Mouse (Mus musculus): ENCODE results near the gene Scamp3. TPM values are rescaled to one million over a fixed set of nuclear protein-coding genes. Genes with fewer than 3 reads are reported as not detected.

The Scamp3 gene
- total and polyA plus RNA-seq, 3 experiments, result 4.5 to 72.7 (median 12.5) TPM

DNA sequence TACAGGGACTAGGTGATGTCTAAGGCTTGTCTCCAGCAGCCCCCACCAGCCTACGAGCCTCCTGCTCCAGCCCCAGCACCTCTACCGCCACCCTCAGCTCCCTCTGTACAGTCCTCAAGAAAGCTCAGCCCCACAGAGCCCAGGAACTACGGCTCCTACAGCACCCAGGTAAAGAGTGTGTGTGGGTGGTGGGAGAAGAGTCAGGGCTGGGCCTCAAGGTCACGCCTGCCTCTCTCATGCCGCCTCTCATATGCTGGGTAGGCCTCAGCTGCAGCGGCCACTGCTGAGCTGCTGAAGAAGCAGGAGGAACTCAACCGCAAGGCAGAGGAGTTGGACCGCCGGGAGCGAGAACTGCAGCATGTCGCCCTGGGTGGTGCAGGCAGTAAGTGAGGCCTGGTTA is 1.8 kb downstream of the Scamp3 start:
- Histone ChIP-seq H3K4me3 (replicated peaks in 1 of 3; ENCODE audit: low read depth in 2 of 3, low read length in 2 of 3, poor library complexity in 1 of 3) (no peak overlapping the region), H3K9ac (ENCODE audit: insufficient read depth, low read depth) (no peak overlapping the region), H3K79me2 (replicated peaks; ENCODE audit: control insufficient read depth, extremely low read depth, insufficient read depth, poor library complexity, severe bottlenecking) (no peaks in the 10 kb centered on the region), H3K27me3 (replicated peaks) (no peaks in the 10 kb centered on the region), H3K9me3 (replicated peaks; ENCODE audit: low read length) (no peaks in the 10 kb centered on the region), H3K36me3 (replicated peaks in 1 of 2; ENCODE audit: control insufficient read depth in 1 of 2, insufficient read depth in 1 of 2, low read length in 1 of 2) (peaks cover 84 to 100% of the 10 kb centered on the region in 2 experiments), H3K4me1 (ENCODE audit: control insufficient read depth in 1 of 2, insufficient read depth in 2 of 2) (peaks cover 0 to 10% of the 10 kb centered on the region in 2 experiments; a peak in 2 of 4 replicates), H3K4me2 (ENCODE audit: insufficient read depth, low read depth, poor library complexity, severe bottlenecking) (no peak overlapping the region), H3K27ac (ENCODE audit: insufficient read depth, low read depth) (no peak overlapping the region)
- DNase-seq (ENCODE audit: extremely low read depth), result no peak
- TF ChIP-seq JUND (conservative IDR thresholded peaks at IDR 0.05; ENCODE audit: low read depth, low read length) (no peak), POLR2AphosphoS2 (IDR thresholded peaks at IDR 0.05; ENCODE audit: low read depth, low read length) (0 out of 2 replicates have a peak, but pooled peaks have one; percentile 31)
- dilution Hi-C loops (cut with MboI; ENCODE audit: extremely low pct_ligation_motif_present, extremely low pct_unique_long_range_greater_than_20kb, low sequenced_read_pairs), result no loop called here
- in situ Hi-C loops (cut with MboI; ENCODE audit: low pct_ligation_motif_present, low pct_unique_long_range_greater_than_20kb, low sequenced_read_pairs), result no loop called here

GRCm38 (mm10) chr3:89181749-89182500 is 4.7 kb downstream of the Scamp3 start:
- Histone ChIP-seq H3K4me1 (ENCODE audit: control insufficient read depth in 1 of 2, insufficient read depth in 2 of 2) (peaks cover 0 to 10% of the 10 kb centered on the region in 2 experiments; a peak in 2 of 4 replicates), H3K27me3 (replicated peaks) (no peaks in the 10 kb centered on the region), H3K4me3 (replicated peaks in 1 of 3; ENCODE audit: low read depth in 2 of 3, low read length in 2 of 3, poor library complexity in 1 of 3) (no peak overlapping the region), H3K9ac (ENCODE audit: insufficient read depth, low read depth) (no peak overlapping the region), H3K9me3 (replicated peaks; ENCODE audit: low read length) (no peaks in the 10 kb centered on the region), H3K27ac (ENCODE audit: insufficient read depth, low read depth) (no peak overlapping the region), H3K79me2 (replicated peaks; ENCODE audit: control insufficient read depth, extremely low read depth, insufficient read depth, poor library complexity, severe bottlenecking) (no peaks in the 10 kb centered on the region), H3K36me3 (replicated peaks in 1 of 2; ENCODE audit: control insufficient read depth in 1 of 2, insufficient read depth in 1 of 2, low read length in 1 of 2) (peaks cover 63 to 95% of the 10 kb centered on the region in 2 experiments), H3K4me2 (ENCODE audit: insufficient read depth, low read depth, poor library complexity, severe bottlenecking) (no peak overlapping the region)
- dilution Hi-C loops (cut with MboI; ENCODE audit: extremely low pct_ligation_motif_present, extremely low pct_unique_long_range_greater_than_20kb, low sequenced_read_pairs), result no loop called here
- TF ChIP-seq RCOR1 (conservative IDR thresholded peaks at IDR 0.05; ENCODE audit: low read depth, low read length) (no peak), PAX5 (IDR thresholded peaks at IDR 0.05; ENCODE audit: low read length) (no peak), MEF2A (IDR thresholded peaks at IDR 0.05; ENCODE audit: borderline replicate concordance, low read depth, low read length) (no peak), MAX (IDR thresholded peaks at IDR 0.05; ENCODE audit: low read length) (no peak), E2F4 (IDR thresholded peaks at IDR 0.05; ENCODE audit: insufficient replicate concordance, low read depth, low read length) (no peak), KAT2A (IDR thresholded peaks at IDR 0.05; ENCODE audit: insufficient replicate concordance, low read length) (no peak), ZC3H11A (IDR thresholded peaks at IDR 0.05; ENCODE audit: low read depth, low read length) (no peak), IRF4 (IDR thresholded peaks at IDR 0.05; ENCODE audit: low read depth, low read length) (no peak), GABPA (IDR thresholded peaks at IDR 0.05; ENCODE audit: insufficient replicate concordance, low read depth, low read length) (no peak)
- DNase-seq (ENCODE audit: extremely low read depth), result no peak
- in situ Hi-C loops (cut with MboI; ENCODE audit: low pct_ligation_motif_present, low pct_unique_long_range_greater_than_20kb, low sequenced_read_pairs), result no loop called here

- no peak overlapping the region for H3K27ac ChIP-seq (ENCODE audit: insufficient read depth, low read depth)
- no peaks in the 10 kb centered on the region for H3K79me2 ChIP-seq (replicated peaks; ENCODE audit: control insufficient read depth, extremely low read depth, insufficient read depth, poor library complexity, severe bottlenecking)
- peaks cover 64 to 95% of the 10 kb centered on the region in 2 experiments for H3K36me3 ChIP-seq (replicated peaks in 1 of 2; ENCODE audit: control insufficient read depth in 1 of 2, insufficient read depth in 1 of 2, low read length in 1 of 2)
- DNase-seq (ENCODE audit: extremely low read depth), result no peak
- H3K9ac ChIP-seq (ENCODE audit: insufficient read depth, low read depth), result no peak overlapping the region
- no peak overlapping the region for H3K4me3 ChIP-seq (replicated peaks in 1 of 3; ENCODE audit: low read depth in 2 of 3, low read length in 2 of 3, poor library complexity in 1 of 3)
- dilution Hi-C loops (cut with MboI; ENCODE audit: extremely low pct_ligation_motif_present, extremely low pct_unique_long_range_greater_than_20kb, low sequenced_read_pairs), result no loop called here
- TF ChIP-seq E2F4 (IDR thresholded peaks at IDR 0.05; ENCODE audit: insufficient replicate concordance, low read depth, low read length) (no peak), ELF1 (IDR thresholded peaks at IDR 0.05; ENCODE audit: low read depth, low read length) (no peak), RAD21 (IDR thresholded peaks at IDR 0.05; ENCODE audit: low read depth, low read length) (no peak), CHD1 (IDR thresholded peaks at IDR 0.05; ENCODE audit: low read depth, low read length) (no peak), KAT2A (IDR thresholded peaks at IDR 0.05; ENCODE audit: insufficient replicate concordance, low read length) (no peak), JUN (IDR thresholded peaks at IDR 0.05; ENCODE audit: insufficient read depth, low read depth, low read length) (no peak), SIN3A (IDR thresholded peaks at IDR 0.05; ENCODE audit: low read length) (no peak), SMC3 (IDR thresholded peaks at IDR 0.05; ENCODE audit: low read depth, low read length) (no peak), TBP (conservative IDR thresholded peaks at IDR 0.05; ENCODE audit: low read depth, low read length) (no peak), HCFC1 (IDR thresholded peaks at IDR 0.05; ENCODE audit: low read depth, low read length) (no peak), NELFE (IDR thresholded peaks at IDR 0.05; ENCODE audit: low read depth, low read length) (no peak), ZKSCAN1 (IDR thresholded peaks at IDR 0.05; ENCODE audit: borderline replicate concordance, low read depth, low read length) (no peak), PAX5 (IDR thresholded peaks at IDR 0.05; ENCODE audit: low read length) (no peak)
- in situ Hi-C loops (cut with MboI; ENCODE audit: low pct_ligation_motif_present, low pct_unique_long_range_greater_than_20kb, low sequenced_read_pairs), result no loop called here
- peaks cover 0 to 10% of the 10 kb centered on the region in 2 experiments; a peak in 2 of 4 replicates for H3K4me1 ChIP-seq (ENCODE audit: control insufficient read depth in 1 of 2, insufficient read depth in 2 of 2)
- no peaks in the 10 kb centered on the region for H3K9me3 ChIP-seq (replicated peaks; ENCODE audit: low read length)
- no peaks in the 10 kb centered on the region for H3K27me3 ChIP-seq (replicated peaks)
- no peak overlapping the region for H3K4me2 ChIP-seq (ENCODE audit: insufficient read depth, low read depth, poor library complexity, severe bottlenecking)
These were observed 5.3 kb downstream of the Scamp3 start for GRCm38 (mm10) chr3:89182531-89183057.
